Mouse (Mus musculus) G1E-ER4 (cell line): ENCODE measurements around the gene Abcc10. TPM values are rescaled to one million over a fixed set of nuclear protein-coding genes. Genes with fewer than 3 reads are reported as not detected.

Experiments used
- GATA1 ChIP-seq: IDR thresholded peaks from one replicate; pipeline ENCODE4 v1.8.0; 2012; ENCODE audit warnings: low read length, inconsistent platforms
- polyA plus RNA-seq: library from polyadenylated mRNA; stranded (reverse); fragments of >175 nt; gene quantifications from 2 replicates; pipeline ENCODE4 v1.2.3, GENCODE M21; 2012

Abcc10 gene
- polyA plus RNA-seq, 1 experiment = 12.9 TPM

DNA sequence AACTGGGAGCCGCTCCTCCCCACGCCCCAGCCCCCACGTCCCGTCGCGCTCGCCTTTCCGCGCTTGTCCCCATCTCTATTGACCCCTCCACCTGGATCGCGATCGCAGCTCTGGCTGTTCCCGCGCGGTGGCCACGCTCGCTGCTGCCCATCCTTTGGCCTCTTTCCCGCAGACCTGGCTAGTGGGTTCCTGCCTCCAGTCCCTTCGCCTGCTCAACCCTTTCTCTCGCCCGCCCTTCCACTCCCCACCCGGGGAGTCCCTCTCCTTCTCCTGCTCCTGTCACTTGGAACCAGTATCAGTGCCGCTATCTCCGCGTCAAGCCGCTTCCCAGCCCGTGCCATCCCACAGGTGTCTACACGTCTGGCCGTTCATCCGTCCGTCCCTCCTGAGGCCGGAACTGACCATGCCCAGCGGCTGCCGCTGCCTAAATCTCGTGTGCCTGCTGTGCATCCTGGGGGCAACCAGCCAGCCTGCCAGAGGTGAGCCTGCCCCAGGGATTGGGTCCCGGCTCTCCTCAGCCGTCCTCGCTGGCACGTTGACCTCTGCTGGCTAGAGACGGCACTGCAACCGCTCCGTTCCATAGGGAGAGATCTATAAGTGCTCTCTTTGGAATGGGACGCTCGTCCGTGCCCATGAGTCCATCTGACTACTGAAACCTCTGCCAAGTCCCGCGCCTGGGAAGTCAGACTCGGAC is 29.8 kb downstream of the Abcc10 start:
- no peak for TF ChIP-seq GATA1

DNA sequence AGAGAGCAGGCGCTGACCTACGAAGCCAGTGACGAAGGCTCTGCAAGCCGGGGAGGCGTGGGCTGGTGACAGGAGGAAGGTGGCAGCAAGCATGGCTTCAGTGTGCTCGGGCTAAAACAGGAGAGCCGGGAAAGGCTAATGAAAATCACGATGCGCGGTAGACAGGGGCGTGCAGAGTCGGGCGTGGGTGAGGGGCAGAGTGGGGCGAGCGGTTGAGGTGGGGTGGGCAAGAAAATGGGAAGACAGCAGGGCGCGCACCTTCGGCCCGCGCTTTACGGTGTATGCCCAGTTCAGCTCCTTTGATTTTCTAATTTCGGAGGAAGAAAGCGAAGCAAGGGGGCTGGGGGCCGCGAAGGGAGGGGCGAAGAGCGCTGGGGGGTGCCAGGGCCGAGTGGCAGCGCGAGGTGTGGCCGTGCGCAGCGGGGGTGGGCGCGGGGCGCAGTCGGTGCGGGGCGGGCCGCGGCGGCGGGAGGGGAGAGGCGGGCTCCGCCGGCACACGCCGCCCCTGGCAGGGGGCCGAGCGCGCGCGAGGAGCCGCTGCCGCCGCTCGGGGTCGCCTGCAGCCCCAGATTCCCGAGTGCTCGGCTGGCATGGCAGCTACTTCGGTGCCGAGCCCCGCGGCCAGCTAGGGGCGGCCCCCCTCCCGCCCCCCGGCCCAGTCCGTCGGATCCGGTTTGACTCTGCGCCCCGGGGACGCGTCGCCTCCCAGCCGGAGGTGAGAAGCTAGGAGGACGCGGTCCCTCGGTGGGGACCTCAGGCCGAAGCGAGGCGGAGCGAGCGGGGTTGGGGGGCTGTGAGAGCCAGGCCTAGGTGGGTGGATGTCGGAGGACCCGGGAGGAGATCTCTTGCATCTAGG is 30.6 kb downstream of the Abcc10 start, which contains the start of gene Dlk2:
Gene Dlk2 (plus strand): TSS at position 58 of the 856 bp plus-strand sequence.
- no peak for TF ChIP-seq GATA1

DNA sequence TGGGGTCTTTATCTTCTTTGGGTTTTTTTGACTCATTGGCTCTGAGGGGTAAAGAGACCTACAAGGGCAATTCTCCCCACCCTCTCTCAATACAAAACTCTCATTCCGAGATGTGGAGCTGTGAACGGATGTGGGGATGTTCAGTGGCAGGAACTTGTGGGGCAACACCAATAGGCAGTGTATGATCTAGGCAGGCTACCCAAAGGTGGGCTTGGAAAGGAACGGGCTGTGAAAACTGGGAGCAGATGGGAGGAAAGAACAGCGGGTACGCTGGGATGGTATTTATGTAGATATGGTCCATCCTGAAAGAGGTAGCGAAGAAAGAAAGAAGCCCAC is 31.2 kb downstream of the Abcc10 start:
- TF ChIP-seq GATA1 = no peak

DNA sequence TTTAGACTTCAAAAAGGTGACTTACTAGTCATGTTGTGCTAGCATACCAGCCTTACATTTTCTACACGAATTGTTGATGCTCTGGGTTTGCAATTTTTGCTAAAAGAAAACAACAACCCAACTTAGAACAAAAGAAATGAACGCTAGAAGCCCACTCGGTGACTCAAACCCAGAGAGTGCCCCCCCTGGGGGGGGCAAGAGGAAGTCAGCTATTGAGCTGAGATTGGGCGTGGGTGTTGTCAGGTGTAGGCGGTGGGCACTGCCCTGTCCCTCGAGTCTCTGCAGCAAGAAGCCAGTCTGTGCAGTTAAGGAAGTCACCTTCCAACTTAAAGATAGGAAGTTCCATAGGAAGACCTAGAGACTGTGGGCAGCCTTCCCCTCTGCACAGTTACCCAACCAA is 31.6 kb downstream of the Abcc10 start:
- TF ChIP-seq GATA1 = no peak

DNA sequence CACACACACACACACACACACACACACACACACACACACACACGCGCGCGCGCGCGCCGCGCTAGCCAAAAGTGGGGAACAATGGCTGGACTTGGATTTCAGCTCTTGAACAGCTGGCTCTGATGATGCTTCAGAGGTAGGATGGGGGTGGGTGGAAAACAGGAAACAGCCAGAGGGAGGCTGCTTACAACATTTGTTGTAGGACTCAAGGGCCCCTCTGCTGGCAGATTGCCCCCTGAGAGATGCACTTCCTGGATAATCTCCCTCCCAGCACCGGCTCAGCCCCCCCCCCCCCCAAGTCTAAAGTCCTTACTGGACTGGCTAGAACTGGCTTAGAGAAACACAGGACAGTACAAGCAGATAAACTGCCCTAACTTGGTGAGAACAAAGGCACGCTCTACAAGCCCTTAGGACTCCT is 40.5 kb downstream of the Abcc10 start:
- no peak for TF ChIP-seq GATA1

DNA sequence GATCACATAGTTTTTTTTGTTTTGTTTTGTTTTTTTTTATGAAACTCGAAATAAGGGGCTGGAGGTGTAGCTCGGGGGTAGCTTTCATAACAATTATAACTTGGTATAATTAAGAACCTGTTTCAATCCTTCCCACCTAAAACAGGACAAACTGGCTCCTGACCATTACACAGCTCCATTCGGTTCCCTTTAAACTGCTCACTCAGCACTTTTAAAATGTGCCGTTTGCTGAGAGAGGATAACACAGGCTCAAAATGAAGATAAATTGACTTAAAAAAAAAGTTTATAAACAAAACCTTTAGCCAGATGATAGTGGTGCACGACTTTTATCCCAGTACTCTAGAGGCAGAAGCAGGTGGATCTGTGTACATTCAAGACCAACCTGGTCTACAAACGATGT is 42.7 kb downstream of the Abcc10 start:
- no peak for TF ChIP-seq GATA1

DNA sequence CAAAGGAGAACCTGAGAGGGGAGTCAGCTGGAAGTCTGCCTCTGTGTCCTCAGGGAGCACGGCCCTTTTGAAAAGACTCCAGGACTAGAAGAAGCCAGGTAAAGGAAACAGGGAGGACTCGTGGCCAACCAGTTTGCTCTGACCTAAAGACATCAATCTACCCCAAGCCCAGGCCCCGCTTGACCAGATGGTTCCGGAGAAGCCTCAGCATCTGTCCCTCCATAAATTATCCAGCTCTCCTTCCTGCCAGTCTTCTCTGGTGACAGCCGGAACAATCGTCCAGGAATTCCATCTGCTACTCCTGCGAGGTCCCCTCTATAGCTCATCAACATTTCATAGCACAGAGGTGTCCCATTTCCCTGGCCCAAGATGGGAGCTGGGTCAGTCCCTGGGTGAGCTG is 43.5 kb downstream of the Abcc10 start:
- TF ChIP-seq GATA1 = no peak

DNA sequence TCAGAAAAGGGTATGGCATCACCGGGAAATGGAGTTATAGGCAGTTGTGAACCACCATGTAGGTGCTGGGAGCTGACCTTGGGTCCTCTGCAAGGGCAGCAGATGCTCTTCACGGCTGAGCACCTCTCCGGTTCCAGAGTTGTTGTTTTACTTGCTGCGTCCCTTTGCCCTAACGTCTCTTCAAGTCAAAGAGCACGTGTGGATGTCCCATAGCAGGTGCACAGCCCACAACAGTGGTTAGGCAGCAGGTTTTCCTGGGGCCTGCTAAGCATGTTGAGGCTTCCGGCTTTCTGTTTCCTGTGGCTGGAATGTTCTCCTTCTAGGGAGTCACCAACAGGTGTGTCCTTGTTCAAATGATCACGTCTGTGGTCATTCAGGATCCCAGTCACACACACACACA is 44.2 kb downstream of the Abcc10 start:
- no peak for TF ChIP-seq GATA1

DNA sequence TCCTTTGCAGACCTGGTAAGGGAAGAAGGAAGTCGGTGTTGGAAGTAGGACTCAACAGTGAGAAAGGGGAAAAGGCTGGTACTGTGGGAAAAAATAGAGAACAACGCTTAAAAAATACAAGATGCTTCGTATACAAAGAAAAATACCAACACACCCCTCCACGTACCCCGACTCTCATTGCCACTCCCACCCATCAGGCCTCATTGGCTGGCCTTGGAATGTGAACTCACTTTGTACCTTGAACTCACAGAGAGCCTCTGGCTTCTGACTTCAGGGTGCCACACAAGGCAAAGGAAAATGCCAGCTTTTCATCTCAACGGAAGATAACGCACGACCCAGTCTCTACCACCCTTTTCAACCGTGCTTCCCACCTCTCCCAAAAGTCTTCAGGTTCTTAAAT is 45.0 kb downstream of the Abcc10 start:
- no peak for TF ChIP-seq GATA1

DNA sequence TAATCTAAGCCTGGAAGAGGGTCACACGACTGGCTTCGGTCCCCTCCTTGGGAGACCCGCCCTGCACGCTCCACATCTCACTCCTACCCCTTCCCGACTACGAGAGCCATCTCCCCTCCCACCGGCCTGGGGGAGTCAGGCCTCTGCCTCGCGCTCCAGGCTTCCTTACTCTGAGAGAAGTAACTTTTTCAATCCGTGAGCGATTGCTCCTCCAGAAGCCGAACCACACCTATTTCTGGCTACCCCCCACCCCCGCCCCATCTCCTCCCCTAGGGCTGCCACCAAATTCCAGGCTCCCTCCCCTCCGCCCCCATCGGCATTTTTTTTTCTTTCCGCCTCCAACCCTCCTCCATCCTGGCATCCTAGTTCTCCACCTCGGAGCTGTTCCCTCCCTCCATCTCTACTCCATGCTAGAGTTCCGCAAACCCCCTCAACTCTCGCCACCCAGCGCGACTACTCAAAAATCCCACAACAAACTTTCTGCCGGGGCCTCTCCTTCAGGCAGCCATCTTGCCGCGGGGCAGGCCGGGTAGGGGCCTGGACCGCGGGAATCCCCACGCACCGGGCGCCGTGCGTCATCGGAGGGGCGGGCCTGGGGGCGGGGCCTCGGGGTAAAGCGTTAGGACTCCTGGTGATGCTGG is 45.5 kb downstream of the Abcc10 start, which contains the start of gene Tjap1:
Gene Tjap1 (minus strand): TSS at position 544 of the 641 bp plus-strand sequence.
- TF ChIP-seq GATA1 = no peak

DNA sequence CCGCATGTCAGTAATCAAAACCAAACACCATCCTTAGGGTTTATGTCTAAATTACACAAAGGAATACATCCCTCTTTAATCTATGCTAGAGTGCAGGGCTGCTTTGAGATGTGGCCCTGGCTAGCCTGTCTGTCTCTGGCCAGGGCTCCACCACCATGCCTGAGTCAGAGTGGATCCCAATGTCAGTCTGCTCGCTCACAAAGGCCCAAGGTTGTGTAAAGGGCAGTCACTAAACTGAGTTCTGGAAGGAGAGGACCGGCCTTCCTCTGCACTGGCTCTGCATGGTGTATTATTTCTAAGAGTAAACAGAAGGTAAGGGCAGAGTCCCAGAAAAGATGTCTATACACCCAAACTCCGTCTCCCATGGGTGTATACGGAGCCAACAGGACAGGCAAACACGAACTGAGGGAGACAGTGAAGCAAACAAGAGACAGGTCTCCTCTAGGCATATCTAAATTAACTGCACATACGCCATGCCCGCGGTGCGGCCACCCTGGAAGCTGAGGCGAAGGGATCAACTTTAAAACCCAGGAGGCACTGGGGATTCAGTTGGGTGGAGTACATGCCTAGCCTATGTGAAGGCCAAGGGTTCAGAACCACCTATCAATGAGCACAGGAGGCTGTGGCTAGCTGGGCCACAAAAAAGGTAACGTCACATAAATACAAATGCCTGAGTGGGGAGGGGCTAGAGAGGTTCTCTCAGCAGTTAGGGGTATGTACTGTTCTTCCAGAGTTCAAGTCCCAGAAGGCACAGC is 50.0 kb downstream of the Abcc10 start:
- no peak for TF ChIP-seq GATA1

DNA sequence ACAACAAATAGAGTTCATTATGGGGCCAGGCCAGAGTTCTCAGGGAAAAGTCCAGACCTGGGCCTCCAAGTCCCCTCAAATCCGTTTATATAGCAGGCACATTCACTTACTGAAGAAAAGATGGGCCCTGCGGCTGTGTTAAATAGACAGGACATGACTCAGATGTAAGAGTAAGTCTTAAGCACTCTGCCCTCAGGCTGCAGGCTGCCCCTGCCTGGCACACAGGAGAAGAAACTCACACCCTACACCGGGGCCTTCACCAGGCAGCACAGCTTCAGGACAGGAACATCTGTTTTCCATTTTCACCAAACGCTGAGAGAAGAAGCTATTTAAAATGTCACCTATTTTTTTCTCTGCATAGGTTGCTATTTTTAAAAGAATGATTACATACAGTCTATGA is 50.6 kb downstream of the Abcc10 start:
- no peak for TF ChIP-seq GATA1

DNA sequence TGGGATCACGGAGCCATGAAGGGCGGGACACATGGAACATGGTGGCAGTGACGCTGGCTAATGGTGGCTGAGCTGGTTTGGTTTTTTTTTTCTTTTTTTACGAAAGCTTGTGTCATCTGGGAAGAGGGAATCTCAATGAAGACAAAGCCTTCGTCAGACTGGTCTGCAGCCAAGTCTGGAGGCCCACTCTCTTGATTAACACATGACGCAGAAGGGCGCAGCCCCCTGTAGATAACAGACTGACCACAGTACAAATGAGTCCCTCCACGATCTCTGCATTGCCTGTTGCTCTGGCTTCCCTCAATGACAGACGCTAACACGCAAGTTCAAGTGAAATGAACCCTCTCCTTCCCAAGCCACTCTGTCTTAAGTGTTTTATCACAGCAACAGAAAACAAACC is 52.6 kb downstream of the Abcc10 start:
- TF ChIP-seq GATA1 = no peak

DNA sequence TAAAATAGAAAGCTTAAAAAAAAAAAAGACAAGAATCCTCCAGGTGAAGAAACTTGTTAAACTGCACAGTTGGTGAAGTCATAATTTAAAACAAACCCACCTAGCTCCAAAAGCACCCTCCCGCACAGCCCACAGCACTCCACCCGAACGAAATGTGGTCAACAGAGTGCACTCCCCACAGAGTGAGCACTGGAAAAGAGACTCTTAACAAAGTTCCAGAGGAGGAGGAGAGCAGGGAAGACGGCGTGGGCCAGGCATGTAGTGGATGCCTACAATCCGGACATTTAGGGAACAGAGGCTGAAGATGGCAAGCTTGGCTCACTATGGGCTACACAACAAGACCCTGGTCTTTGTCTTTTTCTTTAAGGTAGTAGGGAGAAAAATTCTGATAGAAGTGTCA is 53.1 kb downstream of the Abcc10 start:
- TF ChIP-seq GATA1 = no peak

DNA sequence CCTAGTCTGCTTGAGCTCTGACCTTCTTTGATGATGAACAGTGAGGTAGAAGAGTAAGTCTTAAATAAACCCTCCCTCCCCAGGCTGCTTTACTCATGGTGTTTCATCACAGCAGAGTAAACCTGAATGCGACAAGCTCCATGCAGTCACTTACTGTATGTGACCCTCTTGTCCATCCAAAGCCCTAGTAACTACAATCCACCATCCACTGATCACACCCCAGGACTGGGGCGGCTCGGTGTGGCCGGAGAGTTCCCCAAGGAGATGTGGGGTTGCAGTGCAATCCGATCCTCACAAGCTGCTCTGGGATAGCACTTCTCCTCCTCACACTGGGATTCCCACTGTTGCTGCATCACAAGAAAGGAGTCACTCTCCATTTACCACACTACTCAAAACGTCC is 53.7 kb downstream of the Abcc10 start:
- no peak for TF ChIP-seq GATA1

DNA sequence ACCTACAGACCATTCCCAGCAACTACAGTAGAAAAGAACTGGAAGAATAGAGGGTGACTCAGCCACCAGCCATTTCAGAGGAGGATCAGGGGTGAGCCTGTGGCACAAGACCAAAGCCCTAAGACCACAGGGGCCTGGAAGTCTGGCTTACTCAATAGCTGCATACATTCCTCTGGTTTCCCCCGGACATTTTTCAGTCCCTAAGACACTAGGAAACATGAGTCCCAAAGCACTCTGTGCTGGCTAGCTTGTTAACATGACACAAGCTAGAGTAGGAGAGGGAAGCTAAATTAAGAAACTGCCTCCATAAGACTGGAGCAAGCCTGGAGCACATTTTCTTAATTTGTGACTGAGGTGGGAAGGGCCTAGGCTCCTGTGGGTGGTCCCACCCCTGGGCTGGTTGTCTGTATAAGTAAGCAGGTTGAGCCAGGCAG is 54.3 kb downstream of the Abcc10 start:
- TF ChIP-seq GATA1 = no peak
